ENCODE assay signal across 8 mouse cellular contexts in the genomic region with DNA sequence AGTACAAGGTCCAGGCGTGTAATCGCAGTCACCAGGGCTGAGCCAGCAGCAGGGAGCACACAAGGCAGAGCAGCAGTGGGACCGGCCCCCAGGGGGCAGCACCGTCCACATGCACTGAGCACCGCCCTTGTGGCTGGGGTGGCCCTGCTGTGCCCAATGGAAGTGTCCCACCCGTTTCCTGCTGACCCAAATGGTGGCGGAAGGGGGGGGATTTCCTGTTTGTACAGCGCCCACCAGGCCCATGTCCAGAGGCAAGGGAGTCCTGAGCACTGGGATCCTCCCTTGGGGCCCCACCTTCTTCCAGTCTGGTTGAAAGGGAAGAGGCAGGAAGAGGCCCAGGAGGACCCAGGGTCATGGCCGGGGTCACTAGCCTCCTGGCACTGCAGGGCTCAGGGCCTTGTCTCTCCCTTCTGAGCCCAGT. TPM values are rescaled to one million over a fixed set of nuclear protein-coding genes. Genes with fewer than 3 reads are reported as not detected.
A peak's percentile ranks its signal among the peaks of the same experiment; 100 is the strongest.
DNase-seq lines count a peak whose midpoint lies in the region; ATAC-seq and TF ChIP-seq lines count a peak whose summit lies in the region.

No protein-coding gene starts in this region.

- H3K4me1 ChIP-seq in forebrain, embryonic 10.5 days = peaks cover 95% of the 10 kb centered on the region
- H3K4me1 ChIP-seq in stomach, embryonic 14.5 days (ENCODE audit: control insufficient read depth, insufficient read depth, low read length) = peaks cover 51% of the 10 kb centered on the region

- no peaks in the 10 kb centered on the region for H3K9me3 ChIP-seq in forebrain, embryonic 10.5 days
- H3K9me3 ChIP-seq in stomach, embryonic 14.5 days (ENCODE audit: control insufficient read depth, low read depth, low read length) = no peaks in the 10 kb centered on the region

- no peak overlapping the region for H3K4me2 ChIP-seq in stomach, embryonic 14.5 days (replicated peaks; ENCODE audit: low read depth, low read length)

- peak; percentile 83 for DNase-seq in layer of hippocampus, adult 9-11 months
- no peak for DNase-seq in layer of hippocampus, postnatal 36 days
- DNase-seq in brain, embryonic 14.5 days (ENCODE audit: low read depth) = peak; percentile 68
- DNase-seq in forebrain, embryonic 10.5 days (ENCODE audit: extremely low spot score, low spot score) = peak; percentile 72
- DNase-seq in heart, postnatal 14 days = peak; percentile 92 to 93
- DNase-seq in left cerebral cortex, postnatal 4 days = peak; percentile 74

- WGBS in forebrain, embryonic 10.5 days = 11% methylated on average over 9 of the region's 9 CpGs
- WGBS in stomach, embryonic 14.5 days = 21% methylated on average over 9 of the region's 9 CpGs

- TF ChIP-seq POLR2A in brain, embryonic 14.5 days (IDR thresholded peaks at IDR 0.05; ENCODE audit: borderline replicate concordance, extremely low read depth, insufficient read depth, insufficient read length, poor library complexity, severe bottlenecking) = no peak

- TF ChIP-seq CTCF in brain, embryonic 14.5 days (IDR thresholded peaks at IDR 0.05; ENCODE audit: borderline replicate concordance, extremely low read depth, insufficient read depth, insufficient read length) = peak; percentile 69

- peaks cover 56% of the 10 kb centered on the region for H3K27me3 ChIP-seq in forebrain, embryonic 10.5 days (ENCODE audit: poor library complexity, severe bottlenecking)
- no peaks in the 10 kb centered on the region for H3K27me3 ChIP-seq in stomach, embryonic 14.5 days (ENCODE audit: control insufficient read depth, insufficient read depth, low read length)

- no peak overlapping the region for H3K9ac ChIP-seq in stomach, embryonic 14.5 days (replicated peaks; ENCODE audit: low read depth, low read length)

- intact Hi-C loops in heart, postnatal 14 days (cut with DNase I) = loop anchor here (2.0 kb wide), 1 partner anchor 34 kb away; no protein-coding TSS in a partner anchor
- intact Hi-C loops in left cerebral cortex, postnatal 4 days (cut with DNase I) = no loop called here

- peak; percentile 72 for ATAC-seq in megakaryocyte-erythroid progenitor cell, adult 5-6 weeks (replicated peaks; ENCODE audit: low FRiP score, low TSS enrichment, poor library complexity, severe bottlenecking)
- ATAC-seq in stomach, embryonic 14.5 days (ENCODE audit: insufficient number of reproducible peaks, insufficient read depth, low FRiP score, low read depth) = peak; percentile 51; the same call in 1 of the 2 replicates

- peak overlapping the region; percentile 77 for H3K27ac ChIP-seq in forebrain, embryonic 10.5 days
- peak overlapping the region; percentile 34; the same call in 1 of the 2 replicates for H3K27ac ChIP-seq in stomach, embryonic 14.5 days (ENCODE audit: low read length)

- H3K4me3 ChIP-seq in forebrain, embryonic 10.5 days = peak overlapping the region; percentile 9; the same call in 1 of the 2 replicates
- H3K4me3 ChIP-seq in stomach, embryonic 14.5 days (ENCODE audit: low read depth, low read length) = no peak overlapping the region

- H3K36me3 ChIP-seq in forebrain, embryonic 10.5 days (replicated peaks) = peaks cover 7% of the 10 kb centered on the region; the same call in 1 of the 2 replicates
- H3K36me3 ChIP-seq in stomach, embryonic 14.5 days (ENCODE audit: control insufficient read depth, insufficient read depth, low read length) = peaks cover 26% of the 10 kb centered on the region

RNA-seq across cellular contexts. Expression of a gene that starts 16.0 kb away (rescaled TPM):
- total RNA-seq in layer of hippocampus, postnatal 36 days (2021) = 1 to 10 TPM; 1.6 to 1.7 TPM
- polyA plus RNA-seq in brain, embryonic 14.5 days (2012; rRNA removed) = 3.0 and 4.2 TPM in 2 replicates
- polyA plus RNA-seq in forebrain, embryonic 10.5 days (2016; fragmentation: Nextera tagmentation; extraction: Ambion mirVana) = 1.6 and 1.9 TPM in 2 replicates
- 1 to 10 TPM; 1.9 to 2.0 TPM for total RNA-seq in heart, postnatal 14 days (2021)
- 1 to 10 TPM; 1.5 to 2.3 TPM for total RNA-seq in left cerebral cortex, postnatal 4 days (2021)
- 7.7 and 12.8 TPM in 2 replicates for total RNA-seq in megakaryocyte-erythroid progenitor cell, adult 5-6 weeks (2014; fragmentation: Nextera tagmentation)
- total RNA-seq in megakaryocyte-erythroid progenitor cell, adult 5-6 weeks (2017) = 7.4 and 7.5 TPM in 2 replicates
- 17.7 and 21.5 TPM in 2 replicates for polyA plus RNA-seq in stomach, embryonic 14.5 days (2014; fragmentation: Nextera tagmentation; extraction: Ambion mirVana)

RNA-seq across cellular contexts. Expression of a gene that starts 20.1 kb away (rescaled TPM):
- 1 to 10 TPM; 4.5 to 7.1 TPM for total RNA-seq in layer of hippocampus, postnatal 36 days (2021)
- 8.7 and 9.4 TPM in 2 replicates for polyA plus RNA-seq in brain, embryonic 14.5 days (2012; rRNA removed)
- polyA plus RNA-seq in forebrain, embryonic 10.5 days (2016; fragmentation: Nextera tagmentation; extraction: Ambion mirVana) = 0.78 and 1.4 TPM in 2 replicates
- under 1 TPM; 0.65 to 0.83 TPM for total RNA-seq in heart, postnatal 14 days (2021)
- total RNA-seq in left cerebral cortex, postnatal 4 days (2021) = 1 to 10 TPM; 2.7 to 5.9 TPM
- total RNA-seq in megakaryocyte-erythroid progenitor cell, adult 5-6 weeks (2014; fragmentation: Nextera tagmentation) = 4.0 TPM in 1 of 2 replicates, not detected in the other
- not detected in 2 replicates for total RNA-seq in megakaryocyte-erythroid progenitor cell, adult 5-6 weeks (2017)
- polyA plus RNA-seq in stomach, embryonic 14.5 days (2014; fragmentation: Nextera tagmentation; extraction: Ambion mirVana) = 1.0 and 1.1 TPM in 2 replicates

RNA-seq across cellular contexts. Expression of a gene that starts 24.6 kb away (rescaled TPM):
- total RNA-seq in layer of hippocampus, postnatal 36 days (2021) = 1 to 10 TPM; 4.0 to 6.6 TPM
- polyA plus RNA-seq in brain, embryonic 14.5 days (2012; rRNA removed) = 6.8 and 9.6 TPM in 2 replicates
- polyA plus RNA-seq in forebrain, embryonic 10.5 days (2016; fragmentation: Nextera tagmentation; extraction: Ambion mirVana) = 2.6 and 3.1 TPM in 2 replicates
- under 1 TPM; 0.51 to 0.84 TPM for total RNA-seq in heart, postnatal 14 days (2021)
- total RNA-seq in left cerebral cortex, postnatal 4 days (2021) = 1 to 10 TPM; 3.7 to 4.4 TPM
- 1.2 and 6.3 TPM in 2 replicates for total RNA-seq in megakaryocyte-erythroid progenitor cell, adult 5-6 weeks (2014; fragmentation: Nextera tagmentation)
- total RNA-seq in megakaryocyte-erythroid progenitor cell, adult 5-6 weeks (2017) = 0.11 and 2.6 TPM in 2 replicates
- 3.1 and 4.1 TPM in 2 replicates for polyA plus RNA-seq in stomach, embryonic 14.5 days (2014; fragmentation: Nextera tagmentation; extraction: Ambion mirVana)

RNA-seq across cellular contexts. Expression of a gene that starts 24.7 kb away (rescaled TPM):
- total RNA-seq in layer of hippocampus, postnatal 36 days (2021) = 10 to 100 TPM; 72.5 to 76.9 TPM
- 64.0 and 67.4 TPM in 2 replicates for polyA plus RNA-seq in brain, embryonic 14.5 days (2012; rRNA removed)
- 96.8 and 97.9 TPM in 2 replicates for polyA plus RNA-seq in forebrain, embryonic 10.5 days (2016; fragmentation: Nextera tagmentation; extraction: Ambion mirVana)
- total RNA-seq in heart, postnatal 14 days (2021) = 10 to 100 TPM; 47.6 to 55.3 TPM
- total RNA-seq in left cerebral cortex, postnatal 4 days (2021) = 10 to 100 TPM; 58.8 to 61.5 TPM
- total RNA-seq in megakaryocyte-erythroid progenitor cell, adult 5-6 weeks (2014; fragmentation: Nextera tagmentation) = 12.3 and 31.4 TPM in 2 replicates
- total RNA-seq in megakaryocyte-erythroid progenitor cell, adult 5-6 weeks (2017) = 31.2 and 37.8 TPM in 2 replicates
- 44.8 and 48.5 TPM in 2 replicates for polyA plus RNA-seq in stomach, embryonic 14.5 days (2014; fragmentation: Nextera tagmentation; extraction: Ambion mirVana)

RNA-seq across cellular contexts. Expression of a gene that starts 30.6 kb away (rescaled TPM):
- total RNA-seq in layer of hippocampus, postnatal 36 days (2021) = 10 to 100 TPM; 61.5 to 68.9 TPM
- 154 and 184 TPM in 2 replicates for polyA plus RNA-seq in brain, embryonic 14.5 days (2012; rRNA removed)
- 135 and 139 TPM in 2 replicates for polyA plus RNA-seq in forebrain, embryonic 10.5 days (2016; fragmentation: Nextera tagmentation; extraction: Ambion mirVana)
- 10 to 100 TPM; 30.5 to 32.7 TPM for total RNA-seq in heart, postnatal 14 days (2021)
- 100 to 1,000 TPM; 109 to 112 TPM for total RNA-seq in left cerebral cortex, postnatal 4 days (2021)
- total RNA-seq in megakaryocyte-erythroid progenitor cell, adult 5-6 weeks (2014; fragmentation: Nextera tagmentation) = 28.5 and 50.0 TPM in 2 replicates
- total RNA-seq in megakaryocyte-erythroid progenitor cell, adult 5-6 weeks (2017) = 12.2 and 14.9 TPM in 2 replicates
- polyA plus RNA-seq in stomach, embryonic 14.5 days (2014; fragmentation: Nextera tagmentation; extraction: Ambion mirVana) = 81.3 and 88.7 TPM in 2 replicates

Comparison
In these comparisons a context has a peak if more than half of its experiments do, and no peak if none do; other contexts are left out.
1. DNase-seq: peak in layer of hippocampus, adult 9-11 months (single experiment), brain, embryonic 14.5 days (single experiment), forebrain, embryonic 10.5 days (single experiment), heart, postnatal 14 days (2 of 2) and left cerebral cortex, postnatal 4 days (single experiment); none in layer of hippocampus, postnatal 36 days (0 of 2).